Mouse (Mus musculus): ENCODE results near the gene Plcd3.
A peak's percentile ranks its signal among the peaks of the same experiment; 100 is the strongest.

Plcd3 gene

GRCm38 (mm10) chr11:103066191-103067050, 35.0 kb downstream of the Plcd3 start:
- no peak for DNase-seq (ENCODE audit: low read depth, low spot score)

DNA sequence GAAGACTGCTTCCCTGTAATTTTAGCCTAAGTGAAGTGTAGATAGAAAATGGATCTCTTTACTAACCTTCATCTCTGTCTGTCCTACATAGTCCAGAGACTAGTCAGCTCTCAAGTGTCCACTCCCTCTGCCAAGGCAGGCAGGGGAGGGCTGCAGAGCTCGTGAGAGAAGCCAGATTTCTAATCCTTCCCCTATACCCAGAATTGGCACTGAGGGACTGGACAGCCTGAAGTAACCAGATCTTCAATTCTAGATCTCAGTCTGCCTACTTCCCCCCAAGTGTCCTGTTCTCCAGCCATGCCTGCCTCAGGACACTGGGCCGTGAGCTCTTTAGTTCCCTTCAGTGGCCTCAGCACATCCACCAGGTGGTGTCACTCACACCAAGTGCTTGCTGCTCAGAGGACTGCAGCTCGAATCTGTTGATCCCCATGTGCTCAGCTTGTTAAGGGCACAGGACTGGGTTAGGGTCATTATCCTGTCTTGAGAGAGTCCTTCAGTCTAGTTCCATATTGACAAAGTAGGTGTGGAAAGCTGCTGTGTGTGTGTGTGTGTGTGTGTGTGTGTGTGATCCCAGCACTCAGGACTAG, 42.9 kb downstream of the Plcd3 start:
- no peak for DNase-seq (ENCODE audit: low read depth, low spot score)

DNA sequence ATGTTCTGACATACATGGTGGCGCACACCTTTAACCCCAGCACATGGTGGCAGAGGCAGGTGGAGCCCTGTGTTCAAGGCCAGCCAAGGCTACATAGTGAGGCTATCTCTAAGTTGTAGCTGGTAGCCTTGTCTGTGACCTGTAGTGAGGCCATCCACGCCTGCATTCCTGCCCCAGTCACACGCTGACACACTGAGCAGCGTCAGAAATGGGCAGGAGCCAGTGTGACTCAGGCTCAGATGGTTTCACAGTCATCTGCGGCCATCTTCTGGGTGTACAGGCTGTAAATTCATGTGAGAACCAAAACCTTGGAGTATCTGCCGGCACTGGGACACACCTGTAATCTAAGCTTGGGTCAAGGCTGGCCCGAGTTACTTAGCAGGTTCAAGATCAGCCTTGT, 44.8 kb downstream of the Plcd3 start:
- no peak for DNase-seq (ENCODE audit: low read depth, low spot score)

- peak; percentile 57 for DNase-seq (ENCODE audit: low read depth, low spot score)
These were observed 46.7 kb downstream of the Plcd3 start for GRCm38 (mm10) chr11:103054798-103055197.

DNA sequence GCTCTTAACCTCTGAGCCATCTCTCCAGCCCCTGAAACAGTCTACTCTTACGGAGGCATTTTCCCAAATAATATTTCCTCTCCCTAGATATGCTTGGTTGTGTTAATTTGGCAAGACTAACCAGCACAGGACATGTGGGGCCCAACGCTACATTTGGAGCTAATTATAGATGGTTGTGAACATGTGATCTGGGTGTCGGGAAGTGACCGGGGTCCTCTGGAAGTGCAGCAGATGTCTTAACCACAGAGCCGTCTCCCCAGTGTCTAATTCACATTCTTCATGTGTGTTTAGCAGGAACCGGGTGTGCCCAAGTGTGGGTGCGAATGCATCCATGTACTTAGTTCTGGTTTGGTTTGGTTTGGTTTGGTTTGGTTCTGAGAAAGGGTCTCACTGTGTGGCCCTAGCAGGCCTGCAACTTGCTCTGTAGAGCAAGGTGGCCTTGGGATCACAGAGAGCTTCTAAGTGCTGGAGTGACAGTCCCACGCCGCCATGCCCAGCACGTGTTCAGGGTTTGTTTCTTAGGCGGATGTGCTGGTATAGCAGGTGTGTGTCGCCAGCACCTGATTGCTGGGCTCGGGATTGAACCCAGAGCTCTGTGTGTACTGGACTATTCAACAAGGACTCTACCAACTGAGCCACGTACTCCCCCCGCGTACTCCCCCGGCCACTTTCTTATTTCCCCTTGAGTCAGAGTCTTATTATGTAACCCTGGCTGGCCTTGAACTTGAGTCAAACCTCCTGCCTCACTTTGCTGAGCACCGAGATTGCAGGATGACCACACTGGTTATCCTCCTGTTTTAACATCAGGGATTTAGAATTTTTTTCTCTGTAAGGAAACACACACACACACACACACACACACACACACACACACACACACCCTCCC, 48.0 kb downstream of the Plcd3 start:
- no peak for DNase-seq (ENCODE audit: low read depth, low spot score)

GRCm38 (mm10) chr11:103052078-103052477, 49.4 kb downstream of the Plcd3 start:
- DNase-seq (ENCODE audit: low read depth, low spot score) = no peak

GRCm38 (mm10) chr11:103051249-103051691, 50.2 kb downstream of the Plcd3 start:
- DNase-seq (ENCODE audit: low read depth, low spot score) = no peak

- no peak for DNase-seq (ENCODE audit: low read depth, low spot score)
These were observed 51.3 kb downstream of the Plcd3 start for GRCm38 (mm10) chr11:103050153-103050552.

DNA sequence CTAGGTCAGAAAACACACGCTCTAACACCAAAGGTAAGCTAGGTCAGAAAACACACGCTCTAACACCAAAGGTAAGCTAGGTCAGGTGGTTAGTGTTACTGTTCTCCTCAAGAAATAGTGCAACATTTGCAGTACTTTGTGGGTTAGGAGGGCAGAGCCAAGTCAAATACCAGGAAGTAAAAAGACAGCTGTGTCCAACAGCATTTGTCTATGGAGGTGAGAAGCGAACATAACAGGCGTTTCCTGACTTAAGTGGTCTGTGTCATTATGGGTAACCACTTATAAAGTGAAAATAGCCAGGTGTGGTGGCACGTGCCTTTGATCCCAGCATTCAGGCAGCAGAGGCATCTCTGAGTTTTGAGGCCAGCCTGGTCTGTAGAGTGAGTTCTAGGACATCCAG, 51.8 kb downstream of the Plcd3 start:
- DNase-seq (ENCODE audit: low read depth, low spot score) = no peak

DNA sequence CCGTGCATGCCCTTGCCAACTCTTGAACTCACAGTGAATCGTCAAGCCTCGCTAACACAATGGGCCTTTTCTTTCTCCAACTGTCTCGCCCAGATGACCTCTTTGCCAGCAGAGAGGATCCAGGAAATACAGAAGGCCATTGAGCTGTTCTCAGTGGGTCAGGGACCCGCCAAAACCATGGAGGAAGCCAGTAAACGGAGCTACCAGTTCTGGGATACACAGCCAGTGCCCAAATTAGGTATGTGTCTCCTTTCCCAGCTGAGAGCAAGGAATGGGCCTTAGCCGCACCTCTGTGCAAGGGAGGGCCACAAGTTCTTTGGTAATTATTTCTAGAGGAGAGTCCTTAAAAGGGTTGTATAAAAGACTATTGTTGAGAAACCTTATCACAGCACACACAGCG, 55.2 kb downstream of the Plcd3 start:
- no peak for DNase-seq (ENCODE audit: low read depth, low spot score)

GRCm38 (mm10) chr11:103043982-103044381, 57.5 kb downstream of the Plcd3 start:
- no peak for DNase-seq (ENCODE audit: low read depth, low spot score)

DNA sequence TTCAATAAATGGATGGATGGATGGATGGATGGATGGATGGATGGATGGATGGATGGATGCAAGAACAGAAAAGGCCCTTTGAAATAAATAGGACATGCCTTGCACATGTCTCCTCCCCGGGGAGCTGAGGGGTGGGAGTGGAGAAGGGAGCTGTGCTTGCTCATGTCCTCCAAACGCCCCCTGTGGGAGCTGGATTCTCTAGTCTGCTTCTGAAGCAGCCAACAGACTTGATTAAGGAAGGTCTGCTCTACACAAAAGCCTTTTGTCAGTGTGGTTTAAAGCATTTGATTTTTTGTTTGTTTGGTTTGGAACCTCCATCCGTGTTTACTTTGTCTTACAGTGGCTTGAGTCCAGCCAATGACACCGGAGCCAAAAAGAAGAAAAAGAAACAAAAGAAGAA, 58.6 kb downstream of the Plcd3 start:
- no peak for DNase-seq (ENCODE audit: low read depth, low spot score)

DNA sequence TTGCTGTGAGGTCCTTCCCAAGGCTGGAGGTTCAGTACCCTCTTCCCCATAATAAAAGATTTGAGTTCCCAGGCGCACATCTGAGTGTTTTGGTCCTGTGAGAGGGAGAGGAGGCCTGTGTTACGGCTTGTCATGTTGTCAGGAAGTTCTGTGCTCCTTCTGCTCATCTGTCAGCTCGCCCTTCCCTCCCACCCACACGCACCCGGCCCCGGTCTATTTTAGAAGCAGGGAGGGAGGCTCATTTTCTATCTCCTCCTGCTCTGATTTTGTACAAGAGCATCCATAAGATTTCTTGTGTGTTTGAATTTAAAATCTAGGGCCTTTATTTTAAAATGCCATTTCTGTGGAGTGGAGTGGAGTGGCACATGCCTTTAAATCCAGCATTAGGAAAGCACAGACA, 63.4 kb downstream of the Plcd3 start:
- DNase-seq (ENCODE audit: low read depth, low spot score) = no peak

GRCm38 (mm10) chr11:103036881-103037465, 64.5 kb downstream of the Plcd3 start:
- DNase-seq (ENCODE audit: low read depth, low spot score) = no peak

GRCm38 (mm10) chr11:103035007-103035406, 66.5 kb downstream of the Plcd3 start:
- DNase-seq (ENCODE audit: low read depth, low spot score) = no peak

DNA sequence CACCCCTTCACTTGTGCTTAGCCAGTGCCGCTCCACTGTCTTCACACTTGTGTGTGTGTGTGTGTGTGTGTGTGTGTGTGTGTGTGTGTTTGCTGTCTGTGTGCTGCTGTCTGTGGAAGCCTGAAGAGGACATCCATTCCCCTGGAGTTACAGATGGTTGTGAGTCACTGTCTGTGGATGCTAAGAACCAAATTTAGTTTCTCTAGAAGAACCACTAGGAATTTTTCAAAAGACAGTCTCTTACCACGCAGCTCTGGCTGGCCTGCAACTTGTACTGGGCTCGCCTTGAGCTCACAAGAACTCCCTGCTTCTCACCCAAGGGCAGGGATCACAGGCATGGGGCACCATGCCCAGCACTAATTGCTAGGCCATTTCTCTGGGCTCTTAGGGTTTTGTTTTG, 68.4 kb downstream of the Plcd3 start:
- no peak for DNase-seq (ENCODE audit: low read depth, low spot score)

DNA sequence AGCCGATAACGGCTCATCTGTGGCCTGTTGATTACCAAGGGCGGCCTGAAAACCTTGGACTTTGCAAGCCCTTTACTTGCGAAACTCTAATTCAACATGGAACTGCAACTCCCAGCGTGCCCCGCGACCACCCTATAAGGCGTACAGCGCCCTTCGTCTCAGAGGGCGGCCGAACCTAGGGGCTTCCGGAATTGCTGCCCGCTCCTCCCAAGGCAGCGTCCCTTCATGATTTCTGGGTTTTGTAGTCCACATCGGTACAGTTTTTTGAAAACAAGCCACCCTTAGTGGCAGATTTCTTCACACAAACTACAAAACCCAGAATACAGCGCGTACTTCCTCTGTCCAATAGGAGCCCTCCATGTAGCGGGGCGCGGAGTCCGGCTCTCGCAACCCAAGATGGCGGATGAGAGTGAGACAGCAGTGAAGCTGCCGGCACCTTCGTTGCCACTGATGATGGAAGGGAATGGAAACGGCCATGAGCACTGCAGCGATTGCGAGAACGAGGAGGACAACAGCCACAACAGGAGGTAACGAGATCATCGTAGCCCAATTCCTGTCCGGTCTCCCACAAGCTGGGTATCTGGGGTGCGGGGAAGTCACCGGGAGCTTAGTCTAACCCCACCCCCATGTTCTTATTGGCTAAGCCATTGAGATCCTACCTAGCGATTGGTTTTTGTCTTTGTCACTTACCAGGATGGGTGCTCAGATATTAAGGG, 73.1 kb downstream of the Plcd3 start, which contains the start of the genes Nmt1 and Dcakd:
Gene Nmt1 (plus strand): TSS at position 15 of the 716 bp plus-strand sequence.
Gene Dcakd (minus strand): TSS at position 158 of the 716 bp plus-strand sequence.
- DNase-seq (ENCODE audit: low read depth, low spot score) = peak; percentile 93

DNA sequence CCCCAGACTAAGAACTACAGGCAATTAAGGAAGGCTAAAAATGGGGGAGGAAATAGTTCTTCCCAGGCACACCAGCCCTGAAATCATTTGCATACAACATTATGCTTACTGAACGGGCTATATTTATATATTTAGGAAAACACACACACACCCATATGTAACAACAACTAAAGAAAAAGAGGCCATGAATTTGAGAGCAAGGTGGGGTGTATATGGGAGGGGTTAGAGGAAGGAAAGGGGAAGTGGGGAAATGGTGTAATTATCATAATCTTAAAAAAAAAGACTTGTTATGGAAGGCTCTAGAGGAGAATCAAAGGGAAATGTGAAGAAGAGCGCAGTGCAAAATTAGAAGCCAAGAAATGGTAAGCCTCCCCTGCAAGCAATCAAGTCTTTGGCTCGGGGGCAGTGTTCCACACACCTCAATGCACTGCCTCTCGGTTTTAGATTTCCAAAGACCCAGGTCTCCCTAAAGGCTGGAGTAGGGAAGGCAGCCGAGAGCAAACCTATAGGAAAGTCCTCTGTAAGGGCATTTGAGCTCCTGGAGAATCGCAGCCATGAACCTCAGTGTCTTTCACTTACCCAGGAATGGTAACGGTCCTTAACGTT, 73.8 kb downstream of the Plcd3 start:
- DNase-seq (ENCODE audit: low read depth, low spot score) = no peak

- no peak for DNase-seq (ENCODE audit: low read depth, low spot score)
These were observed 74.6 kb downstream of the Plcd3 start for GRCm38 (mm10) chr11:103026901-103027300.

GRCm38 (mm10) chr11:103023974-103024373, 77.5 kb downstream of the Plcd3 start:
- no peak for DNase-seq (ENCODE audit: low read depth, low spot score)

Data from retina, adult 2 months (tissue).